Mouse (Mus musculus) gastrocnemius, adult 8-10 months (tissue): ENCODE data around the gene Fam50b. TPM values are rescaled to one million over a fixed set of nuclear protein-coding genes. Genes with fewer than 3 reads are reported as not detected.
A peak's percentile ranks its signal among the peaks of the same experiment; 100 is the strongest.

ENCODE experiments used
- DNase-seq, 2 experiments: peaks; one replicate each; pipeline ENCODE4 v3.0.0; 2022; ENCODE audit warnings: low spot score in 2 of 2
- total RNA-seq, 4 experiments: library from RNA; stranded (reverse); gene quantifications; 2 replicates each; pipeline ENCODE4 v1.2.4; 2022

The Fam50b gene
- not detected for total RNA-seq

GRCm38 (mm10) chr13:34734686-34735085, at the start of gene Fam50b:
Fam50b (plus strand) TSS chr13:34734850.
- DNase-seq: no peak

- no peak for DNase-seq
Observed at GRCm38 (mm10) chr13:34685008-34685765, 49.5 kb upstream of the Fam50b start.

GRCm38 (mm10) chr13:34691049-34691448, 43.6 kb upstream of the Fam50b start:
- DNase-seq: no peak

- DNase-seq: no peak
Observed at GRCm38 (mm10) chr13:34693111-34693510, 41.5 kb upstream of the Fam50b start.

- DNase-seq: no peak
Observed at GRCm38 (mm10) chr13:34696734-34697332, 37.8 kb upstream of the Fam50b start.

- no peak for DNase-seq
Observed at GRCm38 (mm10) chr13:34700091-34700490, 34.6 kb upstream of the Fam50b start.

- no peak for DNase-seq
Observed at GRCm38 (mm10) chr13:34700630-34701029, 34.0 kb upstream of the Fam50b start.

GRCm38 (mm10) chr13:34703301-34703700, 31.3 kb upstream of the Fam50b start:
- no peak for DNase-seq

- DNase-seq: no peak
Observed at GRCm38 (mm10) chr13:34703795-34704194, 30.9 kb upstream of the Fam50b start.

- DNase-seq: no peak
Observed at GRCm38 (mm10) chr13:34704835-34705234, 29.8 kb upstream of the Fam50b start.

- DNase-seq: peak; percentile 85 to 87
Observed at GRCm38 (mm10) chr13:34708955-34709354, 25.7 kb upstream of the Fam50b start.

- DNase-seq: no peak
Observed at GRCm38 (mm10) chr13:34709566-34709965, 25.1 kb upstream of the Fam50b start.

- no peak for DNase-seq
Observed at GRCm38 (mm10) chr13:34711410-34711809, 23.2 kb upstream of the Fam50b start.

- DNase-seq: no peak
Observed at GRCm38 (mm10) chr13:34712881-34713280, 21.8 kb upstream of the Fam50b start.

- no peak for DNase-seq
Observed at GRCm38 (mm10) chr13:34715437-34715838, 19.2 kb upstream of the Fam50b start.

- DNase-seq: no peak
Observed at GRCm38 (mm10) chr13:34724831-34725592, 9.6 kb upstream of the Fam50b start.

- peak; percentile 22 to 61 for DNase-seq
Observed at GRCm38 (mm10) chr13:34725800-34726476, 8.7 kb upstream of the Fam50b start.

GRCm38 (mm10) chr13:34726477-34726805, 8.2 kb upstream of the Fam50b start:
- DNase-seq: no peak

- DNase-seq: no peak
Observed at GRCm38 (mm10) chr13:34727060-34727459, 7.6 kb upstream of the Fam50b start.

- DNase-seq: no peak
Observed at GRCm38 (mm10) chr13:34731551-34731950, 3.1 kb upstream of the Fam50b start.

- DNase-seq: no peak
Observed at GRCm38 (mm10) chr13:34733780-34734179, 870 bp upstream of the Fam50b start.
